In genomic region chr12:45011436-45012089, GRCm38 (mm10) we compare ENCODE assay signal across 13 mouse cellular contexts.
DNase-seq lines count a peak whose midpoint lies in the region; ATAC-seq lines count a peak whose summit lies in the region.
"Had no signal": no experiment of that assay in that cellular context is flagged by ENCODE, and none has a peak within 500 bp of the region (broad histone marks: within the 10 kb centered on the region; RNA-seq: fewer than 3 reads in every experiment).

No protein-coding gene starts in this region.

- H3K4me1 ChIP-seq in embryonic facial prominence, embryonic 13.5 days: peaks cover 13% of the 10 kb centered on the region
- 0 out of 2 replicates have a peak, but pooled peaks cover 9% of the 10 kb centered on the region for H3K4me1 ChIP-seq in embryonic facial prominence, embryonic 10.5 days
- no peaks in the 10 kb centered on the region for H3K4me1 ChIP-seq in liver, embryonic 11.5 days (replicated peaks; ENCODE audit: control insufficient read depth, insufficient read depth, low read length)

- no peak overlapping the region for H3K27ac ChIP-seq in embryonic facial prominence, embryonic 13.5 days
- H3K27ac ChIP-seq in embryonic facial prominence, embryonic 10.5 days (replicated peaks): no peak overlapping the region
- no peak overlapping the region for H3K27ac ChIP-seq in liver, embryonic 11.5 days (ENCODE audit: low read depth, low read length)

- DNase-seq in embryonic facial prominence, embryonic 10.5 days (ENCODE audit: low spot score): no peak
- peak; percentile 34 to 44 for DNase-seq in layer of hippocampus, postnatal 14 days (ENCODE audit: low spot score in 2 of 2)
- DNase-seq in layer of hippocampus, adult 9-10 months (ENCODE audit: low spot score): no peak
- DNase-seq in kidney, postnatal 36 days: peak; percentile 41 to 57
- DNase-seq in liver, embryonic 11.5 days (ENCODE audit: low spot score): no peak
- no peak for DNase-seq in ovary, adult 18-20 months (ENCODE audit: low spot score)
- DNase-seq: adrenal gland, adult 8-10 months; forebrain, postnatal 0 days; lung, embryonic 14.5 days; right cerebral cortex, postnatal 25 days had no signal

- no peaks in the 10 kb centered on the region for H3K9me3 ChIP-seq in embryonic facial prominence, embryonic 13.5 days
- no peaks in the 10 kb centered on the region for H3K9me3 ChIP-seq in embryonic facial prominence, embryonic 10.5 days
- H3K9me3 ChIP-seq in liver, embryonic 11.5 days (ENCODE audit: control insufficient read depth, low read length): no peaks in the 10 kb centered on the region
- H3K9me3 ChIP-seq: heart, embryonic 15.5 days had no signal

- no peak overlapping the region for H3K4me3 ChIP-seq in embryonic facial prominence, embryonic 13.5 days
- H3K4me3 ChIP-seq in embryonic facial prominence, embryonic 10.5 days: no peak overlapping the region
- H3K4me3 ChIP-seq in liver, embryonic 11.5 days (ENCODE audit: low read depth, low read length): no peak overlapping the region
- H3K4me3 ChIP-seq: heart, embryonic 15.5 days had no signal

- no peaks in the 10 kb centered on the region for H3K27me3 ChIP-seq in embryonic facial prominence, embryonic 13.5 days
- no peaks in the 10 kb centered on the region for H3K27me3 ChIP-seq in embryonic facial prominence, embryonic 10.5 days (replicated peaks; ENCODE audit: low read depth, poor library complexity, severe bottlenecking)
- no peaks in the 10 kb centered on the region for H3K27me3 ChIP-seq in liver, embryonic 11.5 days (replicated peaks; ENCODE audit: control insufficient read depth, insufficient read depth, low read length)
- H3K27me3 ChIP-seq: heart, embryonic 15.5 days had no signal

- no peak overlapping the region for H3K9ac ChIP-seq in embryonic facial prominence, embryonic 13.5 days
- no peak overlapping the region for H3K9ac ChIP-seq in liver, embryonic 11.5 days (ENCODE audit: low read depth, low read length)
- H3K9ac ChIP-seq: forebrain, postnatal 0 days; heart, embryonic 15.5 days; lung, embryonic 14.5 days had no signal

- H3K4me2 ChIP-seq in embryonic facial prominence, embryonic 13.5 days: no peak overlapping the region
- no peak overlapping the region for H3K4me2 ChIP-seq in liver, embryonic 11.5 days
- H3K4me2 ChIP-seq: heart, embryonic 15.5 days; lung, embryonic 14.5 days had no signal

- no peaks in the 10 kb centered on the region for H3K36me3 ChIP-seq in embryonic facial prominence, embryonic 13.5 days
- H3K36me3 ChIP-seq in embryonic facial prominence, embryonic 10.5 days (replicated peaks): no peaks in the 10 kb centered on the region
- no peaks in the 10 kb centered on the region for H3K36me3 ChIP-seq in liver, embryonic 11.5 days (ENCODE audit: control insufficient read depth, insufficient read depth, low read length)
- H3K36me3 ChIP-seq: heart, embryonic 15.5 days had no signal

- WGBS in embryonic facial prominence, embryonic 13.5 days: 63% methylated on average over 11 of the region's 11 CpGs
- 73% methylated on average over 11 of the region's 11 CpGs for WGBS in embryonic facial prominence, embryonic 10.5 days
- WGBS in liver, embryonic 11.5 days: 77% methylated on average over 11 of the region's 11 CpGs

- 0 out of 2 replicates have a peak, but pooled peaks have one; percentile 26 for ATAC-seq in embryonic facial prominence, embryonic 13.5 days (ENCODE audit: insufficient number of reproducible peaks, insufficient read depth, low FRiP score, low TSS enrichment, low read depth)
- ATAC-seq in common myeloid progenitor, adult 5-6 weeks (replicated peaks; ENCODE audit: low read depth, poor library complexity, severe bottlenecking): peak; percentile 67
- no peak for ATAC-seq in liver, embryonic 11.5 days (replicated peaks; ENCODE audit: low FRiP score)
- ATAC-seq: forebrain, postnatal 0 days had no signal

Comparison
In these comparisons a context has a peak if more than half of its experiments do, and no peak if none do; other contexts are left out.
1. DNase-seq: peak in layer of hippocampus, postnatal 14 days (2 of 2) and kidney, postnatal 36 days (2 of 2); none in embryonic facial prominence, embryonic 10.5 days (single experiment), layer of hippocampus, adult 9-10 months (single experiment), liver, embryonic 11.5 days (single experiment) and ovary, adult 18-20 months (single experiment).